Mouse (Mus musculus) stomach, postnatal 0 days (tissue): Measurements from ENCODE around the gene Agpat4. TPM values are rescaled to one million over a fixed set of nuclear protein-coding genes. Genes with fewer than 3 reads are reported as not detected.

ENCODE experiments used
- ATAC-seq: fragments of 200-750 bp; cut with Nextera tagmentation; 2 replicates; pipeline ENCODE4 v1.8.0; 2017; ENCODE audit not compliant: low FRiP score, low TSS enrichment
- DNase-seq: peaks from one replicate; pipeline ENCODE4 v3.0.0-alpha.2; 2016; ENCODE audit warnings: low spot score
- H3K27ac ChIP-seq: fragments of 300-500 bp; sonication (generic); replicated peaks from 2 replicates; pipeline ENCODE4 v1.5.1; 2014; ENCODE audit warnings: mild to moderate bottlenecking, control low read depth
- H3K27me3 ChIP-seq: fragments of 300-500 bp; sonication (generic); 2 replicates; pipeline ENCODE4 v1.6.1; 2014; ENCODE audit warnings: low read length; ENCODE audit not compliant: control insufficient read depth, insufficient read depth
- H3K36me3 ChIP-seq: fragments of 300-500 bp; sonication (generic); 2 replicates; pipeline ENCODE4 v1.6.1; 2014; ENCODE audit warnings: low read length, mixed read lengths; ENCODE audit not compliant: control insufficient read depth, insufficient read depth
- H3K4me1 ChIP-seq: fragments of 300-500 bp; sonication (generic); replicated peaks from 2 replicates; pipeline ENCODE4 v1.6.1; 2014; ENCODE audit warnings: antibody characterized with exemption; ENCODE audit not compliant: control insufficient read depth, insufficient read depth
- H3K4me2 ChIP-seq: fragments of 300-500 bp; sonication (generic); replicated peaks from 2 replicates; pipeline ENCODE4 v1.6.1; 2014; ENCODE audit warnings: low read depth, mild to moderate bottlenecking, control low read depth, moderate library complexity
- H3K4me3 ChIP-seq: fragments of 300-500 bp; sonication (generic); 2 replicates; pipeline ENCODE4 v1.5.1; 2014; ENCODE audit warnings: low read depth, low read length, control low read depth
- H3K9ac ChIP-seq: fragments of 300-500 bp; sonication (generic); 2 replicates; pipeline ENCODE4 v1.6.1; 2014; ENCODE audit warnings: mild to moderate bottlenecking, low read length, control low read depth, mixed read lengths
- H3K9me3 ChIP-seq: fragments of 300-500 bp; sonication (generic); 2 replicates; pipeline ENCODE4 v1.6.1; 2016; ENCODE audit warnings: low read length; ENCODE audit not compliant: control insufficient read depth
- CTCF ChIP-seq: IDR thresholded peaks from 2 replicates; pipeline ENCODE4 v1.5.1; 2016; ENCODE audit warnings: antibody characterized with exemption, low read depth, mild to moderate bottlenecking, moderate library complexity
- EP300 ChIP-seq: optimal IDR thresholded peaks from 2 replicates; pipeline ENCODE3; 2016; ENCODE audit warnings: antibody characterized with exemption
- WGBS: fragments of 180-500 bp; shearing (Covaris S2); extraction: QIAGEN DNeasy Blood & Tissue Kit; methylation state at CpG from one replicate; pipeline ENCODE4 v1.1.7; 2014; 5-methylcytosine and 5-hydroxymethylcytosine counted together
- polyA plus RNA-seq: library from polyadenylated mRNA; unstranded; fragments of >200 nt; fragmentation: Nextera tagmentation; extraction: Ambion mirVana; gene quantifications from 2 replicates; pipeline ENCODE4 v1.2.1, GENCODE M21; 2015

The Agpat4 gene
- polyA plus RNA-seq, 1 experiment from 2014 or later: 18.7 TPM

DNA sequence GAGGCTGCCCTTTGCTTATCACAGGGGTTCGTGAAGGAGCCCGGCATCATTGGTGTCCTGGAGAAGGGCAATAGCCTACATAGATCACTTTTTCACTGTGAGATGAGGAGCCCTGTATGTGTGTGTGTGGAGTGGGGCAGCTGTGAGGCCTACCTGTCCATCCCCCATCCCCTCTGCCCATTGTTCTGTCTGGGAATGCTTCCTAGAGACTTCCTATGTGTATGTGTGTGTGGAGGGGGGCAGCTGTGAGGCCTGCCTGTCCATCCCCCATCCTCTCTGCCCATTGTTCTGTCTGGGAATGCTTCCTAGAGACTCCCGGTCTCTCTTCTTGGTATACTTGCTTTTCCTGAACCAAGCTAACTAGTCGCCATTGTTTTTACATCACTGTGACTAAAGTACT lies 8.6 kb downstream of the Agpat4 start:
- no peaks in the 10 kb centered on the region for H3K9me3 ChIP-seq
- no peaks in the 10 kb centered on the region for H3K27me3 ChIP-seq
- 89% methylated on average over 4 of the region's 4 CpGs for WGBS
- ATAC-seq (no peak), DNase-seq (no peak)
- no peaks in the 10 kb centered on the region; the same call in 1 of the 2 replicates for H3K36me3 ChIP-seq
- no peak overlapping the region for H3K4me3 ChIP-seq
- TF ChIP-seq EP300: no peak
- TF ChIP-seq CTCF: no peak
- H3K4me2 ChIP-seq: no peak overlapping the region
- H3K9ac ChIP-seq: no peak overlapping the region
- no peaks in the 10 kb centered on the region for H3K4me1 ChIP-seq
- no peak overlapping the region for H3K27ac ChIP-seq

DNA sequence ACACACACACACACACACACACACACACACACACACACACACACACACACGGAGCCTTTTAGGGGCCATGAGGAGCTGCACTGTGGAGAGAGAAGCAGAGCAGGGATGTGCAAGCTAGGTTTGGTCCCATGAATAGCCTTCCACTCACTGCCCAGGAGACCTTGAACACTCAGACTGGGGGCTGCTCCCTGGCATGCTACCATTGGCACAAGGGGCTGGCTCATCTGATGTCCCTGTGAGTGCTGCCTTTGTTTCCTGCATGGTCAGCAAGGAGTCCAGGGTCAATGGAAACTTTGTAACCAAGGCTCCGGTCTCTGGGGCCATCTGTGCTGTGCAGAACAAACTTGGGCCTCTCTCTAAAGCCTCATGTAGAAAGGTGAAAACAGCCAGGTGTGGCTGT lies 10.5 kb downstream of the Agpat4 start:
- H3K36me3 ChIP-seq: no peaks in the 10 kb centered on the region; the same call in 1 of the 2 replicates
- DNase-seq: no peak
- no peak overlapping the region for H3K4me2 ChIP-seq
- no peak for TF ChIP-seq CTCF
- no peak for TF ChIP-seq EP300
- no peaks in the 10 kb centered on the region for H3K4me1 ChIP-seq
- H3K27me3 ChIP-seq: no peaks in the 10 kb centered on the region
- H3K9me3 ChIP-seq: no peaks in the 10 kb centered on the region
- WGBS: 81% methylated on average over 2 of the region's 2 CpGs
- H3K9ac ChIP-seq: no peak overlapping the region
- H3K4me3 ChIP-seq: no peak overlapping the region
- no peak overlapping the region for H3K27ac ChIP-seq
- ATAC-seq: no peak

DNA sequence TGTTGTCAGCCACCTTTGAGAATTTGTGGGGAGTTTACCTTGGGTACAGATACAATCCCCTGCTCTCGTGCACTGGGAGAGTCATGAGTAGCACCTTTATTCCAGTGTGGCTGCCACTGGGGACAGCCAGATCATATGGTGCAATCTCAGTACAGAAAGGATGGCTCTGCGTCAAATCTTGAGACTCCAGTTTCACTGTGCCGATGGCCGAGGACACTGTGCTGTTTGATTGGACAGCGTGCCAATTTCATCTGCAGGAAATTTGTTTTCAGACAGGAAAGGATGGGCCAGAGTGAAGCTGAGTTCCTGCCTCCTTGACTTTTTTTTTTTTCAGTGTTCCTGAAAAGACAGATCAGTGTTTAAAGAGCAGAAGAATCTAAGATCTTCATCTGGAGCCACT lies 12.7 kb downstream of the Agpat4 start:
- H3K4me2 ChIP-seq: no peak overlapping the region
- no peaks in the 10 kb centered on the region; the same call in 1 of the 2 replicates for H3K36me3 ChIP-seq
- no peak overlapping the region for H3K9ac ChIP-seq
- no peaks in the 10 kb centered on the region for H3K9me3 ChIP-seq
- H3K4me1 ChIP-seq: no peaks in the 10 kb centered on the region
- DNase-seq (no peak), ATAC-seq (no peak)
- no peak for TF ChIP-seq CTCF
- TF ChIP-seq EP300: no peak
- H3K4me3 ChIP-seq: no peak overlapping the region
- no peaks in the 10 kb centered on the region for H3K27me3 ChIP-seq
- 80% methylated on average over 5 of the region's 5 CpGs for WGBS
- H3K27ac ChIP-seq: no peak overlapping the region

DNA sequence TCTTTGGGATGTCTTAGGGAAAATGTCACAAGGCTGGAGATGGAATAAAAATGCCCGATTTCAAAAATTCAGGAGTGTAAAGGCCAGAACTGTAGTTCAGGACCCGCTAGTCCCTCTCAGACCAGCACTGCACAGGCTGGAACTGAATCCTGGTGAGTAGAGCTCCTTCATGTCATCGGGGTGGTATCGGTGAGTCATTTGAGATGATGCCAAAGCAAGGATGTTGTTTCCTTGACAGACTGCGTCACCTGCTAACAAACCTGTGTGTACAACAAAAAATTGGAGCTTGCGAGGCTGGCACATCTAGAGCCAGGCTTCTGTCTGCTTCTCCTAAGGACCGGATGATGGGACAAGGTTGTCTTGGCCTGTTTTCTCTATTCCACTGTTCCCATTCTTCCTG lies 13.1 kb downstream of the Agpat4 start:
- TF ChIP-seq CTCF (no peak), EP300 (no peak)
- ATAC-seq (no peak), DNase-seq (no peak)
- Histone ChIP-seq H3K9me3 (no peaks in the 10 kb centered on the region), H3K4me3 (no peak overlapping the region), H3K36me3 (no peaks in the 10 kb centered on the region; the same call in 1 of the 2 replicates), H3K9ac (no peak overlapping the region), H3K4me2 (no peak overlapping the region), H3K27ac (no peak overlapping the region), H3K27me3 (no peaks in the 10 kb centered on the region), H3K4me1 (no peaks in the 10 kb centered on the region)
- 80% methylated on average over 7 of the region's 7 CpGs for whole genome bisulfite sequencing

DNA sequence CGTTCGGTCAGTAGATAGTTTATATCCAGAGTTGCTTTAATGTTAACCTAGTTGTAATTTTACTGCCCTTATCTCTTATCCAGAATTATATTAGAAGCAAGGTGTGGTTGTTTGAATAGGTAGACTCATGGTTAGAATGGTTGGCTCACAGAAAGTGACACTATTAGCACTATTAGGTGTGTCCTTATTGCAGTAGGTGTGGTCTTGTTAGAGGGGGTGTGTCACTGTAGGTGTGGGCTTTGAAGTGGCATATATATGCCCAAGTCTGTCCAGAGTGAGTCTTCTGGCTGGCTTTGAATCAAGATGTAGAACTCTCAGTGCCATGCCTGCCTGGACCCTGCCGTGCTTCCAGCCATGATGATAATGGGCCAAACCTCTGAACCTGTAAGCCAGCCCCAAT lies 14.4 kb downstream of the Agpat4 start:
- ATAC-seq (peak; percentile 93), DNase-seq (no peak)
- no peak overlapping the region for H3K4me2 ChIP-seq
- H3K4me3 ChIP-seq: no peak overlapping the region
- H3K4me1 ChIP-seq: no peaks in the 10 kb centered on the region
- no peaks in the 10 kb centered on the region; the same call in 1 of the 2 replicates for H3K36me3 ChIP-seq
- 71% methylated on average over 3 of the region's 3 CpGs for WGBS
- H3K27me3 ChIP-seq: no peaks in the 10 kb centered on the region
- H3K27ac ChIP-seq: no peak overlapping the region
- no peak for TF ChIP-seq EP300
- no peak for TF ChIP-seq CTCF
- H3K9me3 ChIP-seq: no peaks in the 10 kb centered on the region
- H3K9ac ChIP-seq: no peak overlapping the region

DNA sequence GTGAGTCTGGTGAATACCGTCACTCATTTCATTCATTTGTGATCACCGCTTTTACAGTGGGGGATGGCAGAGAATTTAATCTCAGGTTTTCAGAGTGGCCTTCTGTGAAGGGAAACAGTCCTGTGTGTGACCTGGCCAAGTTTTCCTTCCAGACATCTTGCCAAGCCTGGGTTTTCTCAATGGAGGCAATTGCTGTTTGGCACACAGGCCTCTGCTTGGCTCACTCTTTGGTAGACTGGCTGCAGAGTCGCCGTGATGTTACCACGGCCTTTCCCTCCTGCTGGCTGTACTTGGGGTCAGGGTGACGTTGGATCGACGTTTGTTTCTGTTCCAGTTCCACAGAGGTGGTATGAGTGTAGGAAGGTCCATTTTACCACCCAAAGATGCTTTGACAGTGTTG lies 15.5 kb downstream of the Agpat4 start:
- Histone ChIP-seq H3K9me3 (no peaks in the 10 kb centered on the region), H3K4me3 (no peak overlapping the region), H3K9ac (no peak overlapping the region), H3K4me2 (no peak overlapping the region), H3K36me3 (no peaks in the 10 kb centered on the region; the same call in 1 of the 2 replicates), H3K4me1 (no peaks in the 10 kb centered on the region), H3K27ac (no peak overlapping the region), H3K27me3 (no peaks in the 10 kb centered on the region)
- TF ChIP-seq CTCF: no peak
- TF ChIP-seq EP300: no peak
- WGBS: 84% methylated on average over 8 of the region's 8 CpGs
- ATAC-seq: no peak
- no peak for DNase-seq
